Mouse (Mus musculus): ENCODE measurements around the gene Lmntd1. TPM values are rescaled to one million over a fixed set of nuclear protein-coding genes. Genes with fewer than 3 reads are reported as not detected.

Gene Lmntd1
- polyA plus RNA-seq, 1 experiment from 2014 or later = 1.1 TPM

DNA sequence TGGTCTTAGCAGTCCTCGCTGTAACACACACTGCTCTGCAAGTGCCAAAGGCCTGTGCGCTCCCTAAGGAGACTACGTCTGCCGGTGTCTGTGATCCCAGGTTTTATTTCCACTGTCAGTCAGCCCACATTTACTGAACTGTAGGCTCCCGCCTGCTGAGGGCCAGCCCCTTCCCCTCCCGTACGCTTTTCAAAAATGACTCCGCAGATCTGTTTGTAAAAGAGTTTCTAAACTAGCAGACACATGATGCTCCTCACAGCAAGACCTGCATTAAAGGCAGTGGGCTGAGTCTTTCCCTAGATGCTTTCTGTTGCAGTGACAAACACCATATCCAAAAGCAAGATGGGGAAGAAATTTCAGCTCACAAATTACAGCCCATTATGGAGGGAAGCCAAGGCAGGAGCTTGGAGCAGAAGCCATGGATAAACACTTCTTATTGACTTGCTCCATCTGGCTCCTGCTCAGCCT, 21.6 kb downstream of the Lmntd1 start:
- peak; percentile 48; the same call in 1 of the 2 replicates for ATAC-seq (ENCODE audit: insufficient read depth, low FRiP score)
- Histone ChIP-seq H3K9ac (ENCODE audit: low read length) (no peak overlapping the region), H3K4me3 (replicated peaks; ENCODE audit: low read length) (no peak overlapping the region), H3K36me3 (ENCODE audit: control insufficient read depth, insufficient read depth, low read length) (no peaks in the 10 kb centered on the region), H3K27ac (ENCODE audit: low read length) (peak overlapping the region; percentile 53), H3K4me1 (ENCODE audit: control insufficient read depth, insufficient read depth, low read length) (peaks cover 15% of the 10 kb centered on the region), H3K9me3 (replicated peaks; ENCODE audit: control insufficient read depth, low read length) (no peaks in the 10 kb centered on the region), H3K27me3 (ENCODE audit: control insufficient read depth, insufficient read depth, low read length) (no peaks in the 10 kb centered on the region; the same call in 1 of the 2 replicates), H3K4me2 (ENCODE audit: low read depth, low read length) (no peak overlapping the region)
- 41% methylated on average over 8 of the region's 8 CpGs for WGBS

DNA sequence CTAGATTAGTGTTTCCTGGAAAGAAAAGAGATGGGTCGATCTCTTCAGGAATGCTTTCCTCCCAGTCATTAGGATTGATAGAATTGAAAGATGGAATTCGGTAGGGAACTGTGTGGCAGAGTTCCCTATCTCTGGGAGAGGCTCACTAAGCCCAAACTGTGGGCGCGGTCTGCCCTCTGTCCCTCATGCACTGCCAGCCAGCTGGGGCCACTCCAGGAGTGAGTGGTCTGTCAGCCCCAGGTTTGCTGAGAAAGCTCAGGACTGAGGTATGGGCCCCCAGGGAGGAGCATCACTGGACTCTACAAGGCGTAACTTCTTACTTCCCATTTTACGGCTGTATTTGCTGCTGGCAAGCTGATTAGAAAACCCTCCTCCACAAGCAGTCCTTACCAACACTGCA, 22.1 kb downstream of the Lmntd1 start:
- H3K36me3 ChIP-seq (ENCODE audit: control insufficient read depth, insufficient read depth, low read length) = no peaks in the 10 kb centered on the region
- H3K9ac ChIP-seq (ENCODE audit: low read length) = no peak overlapping the region
- peaks cover 15% of the 10 kb centered on the region for H3K4me1 ChIP-seq (ENCODE audit: control insufficient read depth, insufficient read depth, low read length)
- peak overlapping the region; percentile 53 for H3K27ac ChIP-seq (ENCODE audit: low read length)
- no peaks in the 10 kb centered on the region for H3K9me3 ChIP-seq (replicated peaks; ENCODE audit: control insufficient read depth, low read length)
- ATAC-seq (ENCODE audit: insufficient read depth, low FRiP score) = 0 out of 2 replicates have a peak, but pooled peaks have one; percentile 31
- WGBS = 54% methylated on average over 6 of the region's 6 CpGs
- no peak overlapping the region for H3K4me2 ChIP-seq (ENCODE audit: low read depth, low read length)
- H3K4me3 ChIP-seq (replicated peaks; ENCODE audit: low read length) = no peak overlapping the region
- no peaks in the 10 kb centered on the region; the same call in 1 of the 2 replicates for H3K27me3 ChIP-seq (ENCODE audit: control insufficient read depth, insufficient read depth, low read length)

DNA sequence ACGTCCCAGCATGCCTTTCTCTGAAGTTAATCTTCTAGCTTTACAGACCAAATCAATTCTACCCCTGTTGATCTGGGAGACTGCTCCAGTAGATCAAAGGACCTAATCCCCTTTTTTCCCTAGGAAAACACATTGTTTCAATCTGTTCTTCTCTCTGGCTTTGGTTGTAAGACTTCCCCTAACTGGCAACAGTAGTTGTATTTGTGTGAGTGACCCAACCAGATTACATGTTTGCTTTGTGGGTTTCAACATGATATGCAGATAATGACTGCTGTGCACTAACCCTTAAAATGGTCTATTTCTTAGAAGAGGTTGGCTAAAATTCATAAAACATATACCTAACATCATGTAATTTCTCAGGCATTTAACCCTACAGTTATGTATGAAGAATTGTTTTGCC, 22.5 kb downstream of the Lmntd1 start:
- no peak overlapping the region for H3K4me3 ChIP-seq (replicated peaks; ENCODE audit: low read length)
- 60% methylated on average over 1 of the region's 1 CpGs for WGBS
- H3K27me3 ChIP-seq (ENCODE audit: control insufficient read depth, insufficient read depth, low read length) = no peaks in the 10 kb centered on the region; the same call in 1 of the 2 replicates
- no peaks in the 10 kb centered on the region for H3K9me3 ChIP-seq (replicated peaks; ENCODE audit: control insufficient read depth, low read length)
- ATAC-seq (ENCODE audit: insufficient read depth, low FRiP score) = no peak
- H3K4me2 ChIP-seq (ENCODE audit: low read depth, low read length) = no peak overlapping the region
- no peaks in the 10 kb centered on the region for H3K36me3 ChIP-seq (ENCODE audit: control insufficient read depth, insufficient read depth, low read length)
- H3K4me1 ChIP-seq (ENCODE audit: control insufficient read depth, insufficient read depth, low read length) = peaks cover 15% of the 10 kb centered on the region
- H3K9ac ChIP-seq (ENCODE audit: low read length) = no peak overlapping the region
- no peak overlapping the region for H3K27ac ChIP-seq (ENCODE audit: low read length)

DNA sequence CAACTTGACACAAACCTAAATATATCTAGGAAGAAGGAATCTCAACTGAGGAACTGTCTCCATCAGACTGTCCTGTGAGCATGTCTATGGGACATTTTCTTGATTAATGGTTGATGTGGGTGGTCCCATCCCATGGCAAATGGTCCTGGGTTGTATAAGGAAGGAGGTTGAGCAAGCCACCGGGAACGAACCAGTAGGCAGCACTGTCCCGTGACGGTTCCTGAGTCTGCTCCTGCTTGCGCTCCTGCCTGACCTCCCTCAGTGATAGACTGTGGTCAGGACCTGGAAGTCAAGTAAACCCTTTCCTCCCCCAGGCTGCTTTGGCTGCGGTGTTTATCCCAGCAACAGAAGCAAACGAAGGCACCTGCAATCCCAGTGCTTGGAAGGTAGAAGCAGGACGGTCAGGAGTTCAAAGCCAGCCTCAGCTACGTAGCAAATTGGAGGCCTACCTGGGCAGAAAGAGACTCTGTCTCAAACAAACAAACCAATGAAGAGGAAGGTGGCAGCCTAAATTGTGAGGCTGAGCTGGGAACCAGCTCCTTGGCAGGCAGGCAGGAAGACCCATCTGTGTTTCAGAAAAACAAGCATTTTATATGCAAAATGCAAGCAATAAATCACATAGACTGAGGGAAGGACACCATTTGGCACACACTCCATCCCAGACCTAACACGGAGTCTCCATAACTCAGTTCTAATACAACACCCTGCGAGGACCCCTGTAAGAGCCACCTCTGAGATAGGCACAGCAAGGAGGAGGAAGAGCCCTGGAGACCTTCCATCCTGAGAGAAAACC, 23.4 kb downstream of the Lmntd1 start:
- 63% methylated on average over 11 of the region's 11 CpGs for WGBS
- Histone ChIP-seq H3K4me1 (ENCODE audit: control insufficient read depth, insufficient read depth, low read length) (peaks cover 15% of the 10 kb centered on the region), H3K4me3 (replicated peaks; ENCODE audit: low read length) (no peak overlapping the region), H3K27ac (ENCODE audit: low read length) (peak overlapping the region; percentile 17; the same call in 1 of the 2 replicates), H3K9me3 (replicated peaks; ENCODE audit: control insufficient read depth, low read length) (no peaks in the 10 kb centered on the region), H3K36me3 (ENCODE audit: control insufficient read depth, insufficient read depth, low read length) (no peaks in the 10 kb centered on the region), H3K4me2 (ENCODE audit: low read depth, low read length) (no peak overlapping the region), H3K9ac (ENCODE audit: low read length) (0 out of 2 replicates have a peak overlapping the region, but pooled peaks have one; percentile 16), H3K27me3 (ENCODE audit: control insufficient read depth, insufficient read depth, low read length) (no peaks in the 10 kb centered on the region)
- ATAC-seq (ENCODE audit: insufficient read depth, low FRiP score) = no peak

DNA sequence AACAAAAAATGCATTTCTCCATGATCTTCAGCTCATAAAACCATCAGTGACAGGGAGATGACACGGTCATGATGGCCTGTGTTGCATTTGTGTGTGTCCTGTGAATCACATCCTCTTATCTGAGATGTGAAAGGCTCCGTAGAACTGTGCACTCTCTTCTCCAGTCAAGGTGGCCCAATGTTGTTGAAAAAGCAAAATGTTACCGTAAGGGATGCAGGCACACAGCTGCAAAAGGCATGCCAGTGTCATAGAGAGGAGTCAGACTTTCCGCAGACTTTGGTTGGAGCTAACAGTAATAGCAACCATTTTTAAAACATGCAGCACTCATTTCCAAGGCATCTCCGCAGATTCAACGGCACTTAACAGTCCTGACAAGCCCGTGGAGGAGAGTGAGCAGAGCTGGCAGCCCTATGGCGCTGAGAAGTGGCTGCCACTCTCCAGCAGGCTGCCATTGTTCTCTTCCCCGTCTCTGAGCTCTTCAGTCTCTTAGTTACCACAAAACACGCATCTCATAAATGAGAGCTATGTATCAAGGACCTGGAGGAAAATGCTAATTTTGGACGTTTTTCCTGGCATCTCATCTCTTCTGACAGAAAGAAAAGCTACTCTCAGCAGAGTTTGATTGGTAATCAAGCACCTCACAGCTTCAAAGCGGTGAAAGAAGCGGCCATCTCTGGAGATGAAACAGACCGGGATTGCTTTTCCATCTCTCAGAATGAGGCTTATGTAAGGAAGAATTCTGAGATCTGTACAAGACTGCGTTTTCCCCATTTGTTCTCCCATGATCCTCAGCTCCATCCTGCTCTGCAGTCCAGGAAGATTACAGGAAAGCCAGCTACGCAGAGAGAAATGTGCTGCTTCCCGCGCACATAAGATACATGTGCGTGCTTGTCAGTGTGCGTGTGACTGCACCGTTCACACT, 28.8 kb downstream of the Lmntd1 start:
- no peak overlapping the region for H3K4me2 ChIP-seq (ENCODE audit: low read depth, low read length)
- H3K36me3 ChIP-seq (ENCODE audit: control insufficient read depth, insufficient read depth, low read length) = no peaks in the 10 kb centered on the region
- H3K27ac ChIP-seq (ENCODE audit: low read length) = no peak overlapping the region
- no peak overlapping the region for H3K4me3 ChIP-seq (replicated peaks; ENCODE audit: low read length)
- H3K27me3 ChIP-seq (ENCODE audit: control insufficient read depth, insufficient read depth, low read length) = no peaks in the 10 kb centered on the region
- no peaks in the 10 kb centered on the region for H3K9me3 ChIP-seq (replicated peaks; ENCODE audit: control insufficient read depth, low read length)
- no peak overlapping the region for H3K9ac ChIP-seq (ENCODE audit: low read length)
- no peaks in the 10 kb centered on the region for H3K4me1 ChIP-seq (ENCODE audit: control insufficient read depth, insufficient read depth, low read length)
- WGBS = 80% methylated on average over 21 of the region's 21 CpGs
- ATAC-seq (ENCODE audit: insufficient read depth, low FRiP score) = no peak

GRCm38 (mm10) chr6:145581366-145582170, 32.6 kb downstream of the Lmntd1 start:
- Histone ChIP-seq H3K36me3 (ENCODE audit: control insufficient read depth, insufficient read depth, low read length) (no peaks in the 10 kb centered on the region), H3K9ac (ENCODE audit: low read length) (no peak overlapping the region), H3K27me3 (ENCODE audit: control insufficient read depth, insufficient read depth, low read length) (no peaks in the 10 kb centered on the region), H3K9me3 (replicated peaks; ENCODE audit: control insufficient read depth, low read length) (no peaks in the 10 kb centered on the region), H3K4me1 (ENCODE audit: control insufficient read depth, insufficient read depth, low read length) (peaks cover 8% of the 10 kb centered on the region), H3K27ac (ENCODE audit: low read length) (no peak overlapping the region), H3K4me3 (replicated peaks; ENCODE audit: low read length) (no peak overlapping the region), H3K4me2 (ENCODE audit: low read depth, low read length) (no peak overlapping the region)
- 66% methylated on average over 10 of the region's 10 CpGs for WGBS
- no peak for ATAC-seq (ENCODE audit: insufficient read depth, low FRiP score)

DNA sequence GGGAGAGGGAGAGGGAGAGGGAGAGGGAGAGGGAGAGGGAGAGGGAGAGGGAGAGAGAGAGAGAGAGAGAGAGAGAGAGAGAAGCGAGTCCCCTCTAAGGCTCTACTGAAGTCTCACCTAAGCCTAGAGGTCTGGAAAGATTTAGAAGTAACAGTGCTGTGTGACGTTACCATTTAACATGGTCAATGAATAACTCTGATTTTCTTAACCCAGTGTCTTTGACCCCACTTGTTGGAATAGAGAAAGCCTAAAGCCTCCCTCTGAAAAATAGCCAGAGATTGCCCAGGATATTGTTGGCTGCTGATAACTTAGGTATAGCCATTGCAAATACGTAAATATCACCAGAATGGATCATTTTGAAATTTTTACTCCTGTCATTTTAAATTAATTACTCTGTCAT, 34.4 kb downstream of the Lmntd1 start:
- no peaks in the 10 kb centered on the region for H3K36me3 ChIP-seq (ENCODE audit: control insufficient read depth, insufficient read depth, low read length)
- peaks cover 8% of the 10 kb centered on the region for H3K4me1 ChIP-seq (ENCODE audit: control insufficient read depth, insufficient read depth, low read length)
- H3K27me3 ChIP-seq (ENCODE audit: control insufficient read depth, insufficient read depth, low read length) = no peaks in the 10 kb centered on the region
- no peak overlapping the region for H3K4me2 ChIP-seq (ENCODE audit: low read depth, low read length)
- no peak overlapping the region for H3K27ac ChIP-seq (ENCODE audit: low read length)
- WGBS = 85% methylated on average over 3 of the region's 3 CpGs
- H3K4me3 ChIP-seq (replicated peaks; ENCODE audit: low read length) = no peak overlapping the region
- no peak for ATAC-seq (ENCODE audit: insufficient read depth, low FRiP score)
- no peak overlapping the region for H3K9ac ChIP-seq (ENCODE audit: low read length)
- H3K9me3 ChIP-seq (replicated peaks; ENCODE audit: control insufficient read depth, low read length) = no peaks in the 10 kb centered on the region

DNA sequence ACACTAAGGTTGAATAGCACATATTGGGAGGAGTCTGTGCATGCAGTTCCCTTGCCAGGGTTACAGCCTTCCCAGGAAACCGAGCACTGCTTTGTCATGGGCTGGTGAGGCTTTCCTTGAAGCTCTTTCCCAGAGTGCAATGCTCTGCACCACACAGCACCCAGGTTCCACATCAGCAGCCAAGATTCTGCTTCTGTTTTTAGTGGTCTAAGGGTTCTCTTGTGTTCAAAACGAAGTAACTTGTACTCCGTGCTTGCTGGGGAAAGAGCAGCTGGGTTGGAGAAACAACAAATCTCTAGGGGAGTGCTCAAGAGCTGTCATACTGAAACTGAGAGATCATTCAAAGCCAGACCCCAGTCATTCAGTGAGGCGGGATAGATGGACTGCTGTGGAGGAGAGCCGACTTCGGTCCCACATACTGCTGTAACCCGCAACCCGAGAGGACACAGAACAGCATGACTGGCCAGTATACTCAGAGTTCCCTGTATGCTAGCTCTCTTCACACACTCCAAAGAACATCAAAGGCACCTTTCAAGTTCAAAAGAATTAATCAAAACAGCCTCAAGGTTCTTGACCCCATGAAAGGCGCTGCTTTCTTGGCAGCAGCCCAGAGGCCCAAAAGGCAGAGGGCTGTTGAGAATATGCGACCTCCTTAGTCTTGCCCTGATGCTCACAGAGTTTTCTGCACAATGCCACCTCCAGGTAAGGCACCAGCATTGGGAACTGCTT, 35.5 kb downstream of the Lmntd1 start:
- Histone ChIP-seq H3K36me3 (ENCODE audit: control insufficient read depth, insufficient read depth, low read length) (no peaks in the 10 kb centered on the region), H3K27ac (ENCODE audit: low read length) (no peak overlapping the region), H3K9ac (ENCODE audit: low read length) (no peak overlapping the region), H3K4me3 (replicated peaks; ENCODE audit: low read length) (no peak overlapping the region), H3K4me1 (ENCODE audit: control insufficient read depth, insufficient read depth, low read length) (peaks cover 8% of the 10 kb centered on the region), H3K27me3 (ENCODE audit: control insufficient read depth, insufficient read depth, low read length) (no peaks in the 10 kb centered on the region), H3K9me3 (replicated peaks; ENCODE audit: control insufficient read depth, low read length) (no peaks in the 10 kb centered on the region), H3K4me2 (ENCODE audit: low read depth, low read length) (no peak overlapping the region)
- WGBS = 37% methylated on average over 10 of the region's 10 CpGs
- ATAC-seq (ENCODE audit: insufficient read depth, low FRiP score) = peak; percentile 37; the same call in 1 of the 2 replicates

All from stomach, embryonic 16.5 days (tissue).